Mouse (Mus musculus) adrenal gland, adult (tissue): Measurements from ENCODE around the gene Akap5.

Experiments used
- DNase-seq, 2 experiments: peaks; one replicate each; pipeline ENCODE4 v3.0.0; 2022 to 2023; ENCODE audit warnings: low spot score in 1 of 2; ENCODE audit not compliant: inconsistent age in 2 of 2

Akap5 gene

GRCm38 (mm10) chr12:76310007-76310406 is 14.7 kb upstream of the Akap5 start:
- DNase-seq, result no peak

GRCm38 (mm10) chr12:76310633-76311032 is 14.1 kb upstream of the Akap5 start:
- no peak for DNase-seq

GRCm38 (mm10) chr12:76311227-76311626 is 13.5 kb upstream of the Akap5 start:
- no peak for DNase-seq

- DNase-seq, result no peak
Measured at GRCm38 (mm10) chr12:76311951-76312350, 12.7 kb upstream of the Akap5 start.

DNA sequence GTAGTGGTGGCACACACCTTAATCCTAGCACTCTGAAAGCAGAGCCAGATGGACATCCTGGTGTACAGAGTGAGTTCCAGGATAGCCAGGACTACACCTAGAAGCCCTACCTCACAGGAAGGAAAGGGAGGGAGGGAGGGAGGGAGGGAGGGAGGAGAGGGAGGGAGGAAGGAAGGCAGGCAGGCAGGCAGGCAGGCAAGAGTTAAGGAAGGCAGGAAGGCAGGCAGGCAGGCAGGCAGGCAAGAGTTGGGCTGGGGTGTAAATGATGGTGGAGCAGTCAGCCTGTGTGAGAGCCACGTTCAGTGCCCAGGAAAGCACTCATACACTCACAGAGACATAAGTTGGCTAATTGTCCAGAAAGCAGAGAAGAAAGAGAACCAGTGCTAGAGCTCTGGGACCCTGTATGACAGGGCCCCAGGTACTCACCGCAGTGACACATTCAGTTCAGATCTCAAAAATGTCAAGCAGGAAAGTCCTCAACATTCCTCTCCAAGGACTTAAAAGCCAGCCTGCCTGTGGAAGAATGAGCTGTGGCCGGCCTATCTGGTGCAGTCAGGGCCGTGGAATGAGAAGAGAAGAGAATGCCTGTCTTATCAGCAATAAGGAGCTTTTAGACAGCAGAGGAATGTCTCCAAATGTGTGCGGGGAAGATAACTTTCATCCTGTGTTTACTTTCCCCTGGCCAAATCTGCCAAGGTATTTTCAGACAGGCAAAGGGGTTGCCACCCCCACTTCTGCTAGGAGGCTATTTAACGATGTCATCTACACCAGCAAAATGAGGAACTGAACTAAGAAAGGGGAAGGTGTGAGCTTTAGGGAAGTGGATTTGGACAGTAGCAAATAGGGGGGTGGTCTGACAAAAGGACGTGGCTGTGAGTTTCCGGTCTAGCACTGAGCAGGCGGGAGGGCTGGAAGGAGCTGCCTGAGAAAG is 6.1 kb upstream of the Akap5 start:
- DNase-seq, result peak in 1 of 2 experiments; percentile 37

DNA sequence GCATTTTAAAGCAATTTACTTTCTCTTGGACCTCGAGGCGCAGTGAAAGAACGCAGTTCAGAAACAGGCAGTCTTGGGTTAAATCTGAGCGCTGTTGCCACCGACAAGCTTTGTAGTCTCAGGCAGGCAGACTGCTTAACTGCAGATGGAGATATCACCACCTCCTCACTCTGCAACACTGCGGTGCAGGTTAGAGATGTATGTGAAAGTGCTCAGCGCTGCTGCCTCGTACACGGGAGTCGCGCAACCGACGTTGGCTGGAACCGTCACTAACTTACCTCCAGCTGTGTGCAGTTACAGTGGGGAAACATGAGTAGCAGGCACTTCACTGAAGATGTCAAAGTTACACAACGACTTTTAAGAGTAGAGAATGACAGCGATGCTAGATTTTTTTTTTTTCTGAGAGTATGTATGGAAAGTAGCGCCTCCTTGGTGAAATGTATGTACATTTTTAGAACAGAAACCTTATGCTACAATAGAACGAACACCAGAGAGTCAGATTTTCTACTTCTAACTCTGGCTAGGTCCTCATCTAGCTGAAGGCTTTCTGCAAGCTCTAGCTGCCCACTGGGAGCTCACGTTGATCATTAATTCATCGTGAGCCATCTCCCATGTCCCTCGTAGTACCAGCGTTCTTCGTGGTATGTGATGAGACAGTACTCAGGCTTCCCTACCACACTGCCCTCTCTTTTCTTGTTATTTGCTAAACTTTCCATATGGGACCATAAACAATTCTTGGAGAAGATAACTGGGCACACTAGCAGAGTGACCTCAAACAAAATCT is 1.9 kb downstream of the Akap5 start:
- no peak for DNase-seq

- no peak for DNase-seq
Measured at GRCm38 (mm10) chr12:76328567-76329354, 4.1 kb downstream of the Akap5 start.

DNA sequence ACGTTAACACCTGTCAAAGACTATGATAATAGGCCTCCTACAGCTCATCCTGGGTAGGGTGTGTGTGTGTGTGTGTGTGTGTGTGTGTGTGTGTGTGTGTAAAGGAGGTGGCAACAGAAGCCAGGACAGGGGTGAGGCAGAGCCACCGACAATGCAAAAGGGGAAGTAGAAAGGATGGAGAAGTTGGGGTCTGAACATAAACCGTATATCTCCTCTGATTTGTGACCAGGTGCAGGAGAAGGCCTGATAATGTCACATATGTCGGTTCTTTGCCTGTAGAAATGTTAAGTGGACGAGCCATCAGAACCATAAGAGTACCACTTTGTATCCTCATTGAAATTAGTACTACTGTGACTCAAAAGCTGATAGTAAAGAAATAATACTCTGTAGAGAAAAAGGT is 9.0 kb downstream of the Akap5 start:
- no peak for DNase-seq

DNA sequence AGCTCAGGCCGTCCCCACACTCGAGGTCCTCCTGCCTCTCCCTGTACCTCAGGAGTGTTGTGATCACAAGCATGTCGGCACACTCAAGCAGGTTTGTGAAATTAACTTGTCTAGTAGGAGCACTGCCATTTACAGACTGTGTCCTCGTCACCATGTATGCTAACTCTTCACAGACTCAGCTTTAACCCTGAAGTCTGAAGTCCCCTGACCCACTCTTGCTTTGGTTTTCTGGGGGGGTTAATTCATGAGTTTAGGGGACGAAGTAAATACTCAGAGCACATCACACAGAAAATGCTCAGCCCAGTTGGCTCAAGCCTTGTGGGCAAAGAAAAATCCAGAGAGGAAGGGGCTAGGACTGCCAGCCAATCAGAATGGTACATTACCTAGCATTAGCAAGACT is 10.9 kb downstream of the Akap5 start:
- DNase-seq, result no peak

GRCm38 (mm10) chr12:76336111-76336965 is 11.6 kb downstream of the Akap5 start:
- DNase-seq, result no peak

- DNase-seq, result peak; percentile 28 to 88
Measured at GRCm38 (mm10) chr12:76341080-76341479, 16.4 kb downstream of the Akap5 start.

- peak in 1 of 2 experiments; percentile 43 for DNase-seq
Measured at GRCm38 (mm10) chr12:76345759-76346455, 21.2 kb downstream of the Akap5 start.

DNA sequence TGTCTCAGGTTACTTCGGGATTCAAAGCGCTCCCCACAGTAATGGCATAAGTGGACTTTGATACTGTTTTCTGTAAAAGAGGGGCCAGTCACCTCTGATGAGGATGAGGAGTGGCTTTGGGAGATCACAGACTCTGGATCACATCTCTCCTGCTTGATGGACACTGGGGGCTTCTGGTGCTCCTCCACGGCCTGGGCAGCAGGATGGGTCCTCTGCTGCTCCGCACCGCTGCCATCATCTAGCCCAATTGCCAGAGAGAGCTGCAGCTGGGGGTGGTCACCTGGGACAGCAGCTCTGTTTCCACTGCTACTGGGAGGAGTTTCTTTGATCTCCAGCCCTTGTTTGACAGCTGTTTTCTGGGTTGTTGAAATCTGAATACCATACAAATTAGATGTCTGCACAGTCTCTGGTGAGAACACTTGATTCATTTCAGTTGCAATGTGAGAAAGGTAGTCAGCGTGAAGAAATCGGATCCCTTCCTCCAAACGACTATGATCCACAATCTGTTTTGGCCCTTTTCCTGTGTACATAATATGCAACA is 25.1 kb downstream of the Akap5 start:
- DNase-seq, result no peak

- no peak for DNase-seq
Measured at GRCm38 (mm10) chr12:76360868-76361267, 36.2 kb downstream of the Akap5 start.

DNA sequence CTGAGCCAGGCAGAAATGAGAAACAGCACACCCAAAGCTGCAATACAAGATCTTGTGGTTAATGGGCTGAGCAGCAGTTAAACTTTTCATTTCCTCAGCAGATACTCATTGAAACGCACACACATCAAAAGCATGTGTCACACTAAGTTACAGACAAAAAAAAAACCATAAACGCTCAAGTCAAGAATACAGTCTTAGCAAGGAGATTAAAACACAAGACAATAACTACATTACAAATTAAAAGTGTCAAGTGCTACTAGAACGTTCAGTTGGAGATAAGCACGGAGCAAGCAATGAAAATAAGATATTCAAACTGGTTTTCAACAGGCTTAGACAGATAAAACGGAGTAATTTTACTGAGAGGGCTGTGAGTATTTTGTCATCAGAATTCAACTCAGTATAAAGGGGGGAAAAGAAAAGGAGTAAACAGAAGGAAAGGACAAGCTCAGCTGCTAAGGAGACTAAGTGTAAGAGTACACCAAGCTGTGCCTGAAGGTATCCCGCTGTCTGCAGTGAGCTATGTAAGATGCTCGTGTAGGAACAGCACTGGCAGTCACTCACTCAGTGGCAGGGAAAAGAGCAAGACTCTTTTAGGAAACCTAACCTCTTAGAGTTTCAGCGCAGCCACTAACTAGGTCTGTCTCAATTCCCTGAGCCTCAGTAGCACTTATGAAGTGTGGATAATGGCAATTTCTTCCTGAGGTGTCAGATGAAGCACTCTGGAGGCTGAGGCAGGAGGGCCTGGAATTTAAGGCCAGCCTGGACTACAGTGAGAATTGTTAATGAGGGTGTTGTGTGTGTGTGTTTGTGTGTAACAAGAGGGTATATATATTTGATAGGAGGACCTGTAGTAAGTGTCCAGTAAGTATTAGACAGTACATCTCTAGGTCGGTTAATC is 37.0 kb downstream of the Akap5 start:
- no peak for DNase-seq

- DNase-seq, result no peak
Measured at GRCm38 (mm10) chr12:76362303-76362676, 37.6 kb downstream of the Akap5 start.

- DNase-seq, result no peak
Measured at GRCm38 (mm10) chr12:76366276-76366675, 41.6 kb downstream of the Akap5 start.
